Mouse (Mus musculus): ENCODE results near the gene Fam160a2.
"Not testable (repeated sequence)": the region's sequence is repeated elsewhere in the genome, so short reads cannot be mapped to it uniquely, and the experiment has no call there.

The Fam160a2 gene

DNA sequence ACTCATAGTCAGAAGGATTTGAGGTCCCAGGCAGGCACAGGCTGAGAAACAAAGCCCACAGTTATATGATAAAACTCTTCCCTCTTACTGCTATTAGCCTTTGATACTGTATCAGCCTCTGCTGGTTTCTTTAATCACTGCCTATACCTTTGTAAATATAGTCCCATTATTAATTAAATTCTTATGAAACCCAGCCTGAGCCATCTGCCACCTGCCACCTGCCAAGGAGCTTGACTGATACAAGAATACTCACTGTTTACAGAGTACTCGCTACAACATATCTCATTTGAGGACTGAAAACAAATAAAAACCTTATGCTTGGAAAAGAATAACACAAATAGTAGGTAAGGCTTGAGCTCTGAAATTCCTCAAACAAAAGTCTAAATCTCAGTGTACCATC, 5.2 kb downstream of the Fam160a2 start:
- DNase-seq (ENCODE audit: extremely low read depth, low read depth, low spot score), result no peak

DNA sequence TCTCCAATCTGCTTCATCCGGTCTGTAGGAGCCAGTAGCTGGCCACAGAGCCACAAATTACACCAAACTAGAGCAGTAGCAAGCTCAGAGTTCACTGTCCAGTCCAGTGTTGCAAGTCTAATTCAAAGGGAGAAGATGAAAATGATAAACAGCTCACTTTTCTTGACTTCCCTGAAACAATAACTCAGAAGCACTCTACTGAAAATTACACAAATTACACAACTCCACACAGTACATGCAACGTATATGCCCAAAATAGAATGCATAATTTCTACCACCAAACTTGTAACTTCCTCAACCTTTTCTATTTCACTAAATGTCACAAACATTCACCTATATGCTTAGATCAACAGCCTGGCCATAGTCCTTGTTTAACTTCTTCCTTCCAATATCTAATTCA, 9.6 kb downstream of the Fam160a2 start:
- no peak for DNase-seq (ENCODE audit: extremely low read depth, low read depth, low spot score)

DNA sequence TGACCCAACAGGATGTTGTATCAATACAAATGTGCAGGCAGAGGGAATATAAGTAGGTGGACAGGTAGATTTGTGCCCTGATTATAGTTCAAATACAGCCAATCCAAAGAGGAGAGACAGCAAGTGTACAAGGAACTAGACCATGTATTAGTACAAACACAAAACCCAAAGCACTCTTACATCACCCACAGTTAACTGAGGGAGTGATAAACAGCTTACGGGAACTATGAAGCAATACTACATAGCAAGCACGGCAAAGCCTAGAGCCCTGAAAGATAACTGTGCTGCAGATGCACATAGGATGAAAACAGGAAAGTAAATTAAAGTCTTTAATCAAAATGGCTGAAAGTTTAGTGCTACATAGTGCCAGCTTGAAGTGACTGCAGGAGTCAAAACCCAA, 12.2 kb downstream of the Fam160a2 start:
- no peak for DNase-seq (ENCODE audit: extremely low read depth, low read depth, low spot score)

DNA sequence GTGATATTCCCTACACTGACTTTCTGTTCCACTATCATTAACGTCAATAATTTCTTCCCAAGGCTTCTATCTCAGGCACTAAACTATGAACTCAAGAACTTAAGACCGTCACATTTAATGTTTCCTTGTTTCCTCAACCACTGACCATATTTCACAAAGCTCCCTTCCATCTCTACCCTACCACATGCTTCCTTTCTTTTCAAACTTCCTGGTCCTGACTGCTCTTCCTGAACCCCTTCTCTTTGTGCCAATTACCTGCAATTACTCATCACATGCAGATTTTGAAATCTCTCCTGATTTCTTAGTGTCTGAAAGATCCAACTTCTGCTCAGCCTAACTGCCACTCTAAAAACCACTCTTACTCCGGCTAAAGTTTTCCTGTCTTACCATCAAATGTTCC, 19.5 kb downstream of the Fam160a2 start:
- DNase-seq (ENCODE audit: extremely low read depth, low read depth, low spot score), result no peak

DNA sequence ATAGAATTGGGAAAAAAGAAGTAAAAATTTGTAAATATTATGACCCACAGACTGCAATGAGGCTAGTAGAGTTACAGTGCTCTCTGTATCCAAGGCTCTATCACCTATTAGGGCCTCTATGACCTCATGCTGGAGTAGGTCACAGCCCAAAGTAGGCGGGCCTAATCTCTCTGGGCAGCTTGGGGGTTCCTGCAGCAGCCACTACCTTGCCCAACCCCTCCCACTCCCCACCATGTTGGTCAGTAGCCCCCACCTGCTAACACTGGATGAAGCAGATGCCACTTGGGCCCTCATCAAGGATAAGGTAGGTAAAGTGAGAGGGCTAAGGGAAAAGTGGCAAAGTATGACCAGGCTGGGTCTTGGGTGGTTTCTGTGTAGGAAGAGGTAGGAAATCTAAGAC, 25.0 kb downstream of the Fam160a2 start, which contains the start of gene Gm5901:
Gene Gm5901 (plus strand): TSS at position 173 of the 400 bp plus-strand sequence.
- DNase-seq (ENCODE audit: extremely low read depth, low read depth, low spot score), result no peak

DNA sequence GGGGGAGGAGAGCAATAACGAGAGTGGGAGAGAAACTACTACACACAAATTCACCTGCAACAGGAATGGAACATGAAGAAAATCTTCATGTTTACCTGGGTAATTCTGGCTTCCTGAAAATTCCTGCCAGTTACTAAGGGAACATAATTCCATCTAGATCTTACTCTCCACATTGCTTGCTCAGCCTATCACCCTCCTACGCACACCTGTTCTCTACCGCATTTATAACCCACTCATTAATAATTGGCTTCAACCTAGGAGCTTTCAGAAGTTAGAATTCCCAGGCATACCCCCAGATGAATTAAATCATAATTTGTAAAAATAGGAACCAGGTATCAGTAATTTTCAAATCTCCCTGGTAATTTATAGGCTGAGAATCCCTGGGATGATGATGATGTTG, 25.9 kb downstream of the Fam160a2 start:
- no peak for DNase-seq (ENCODE audit: extremely low read depth, low read depth, low spot score)

DNA sequence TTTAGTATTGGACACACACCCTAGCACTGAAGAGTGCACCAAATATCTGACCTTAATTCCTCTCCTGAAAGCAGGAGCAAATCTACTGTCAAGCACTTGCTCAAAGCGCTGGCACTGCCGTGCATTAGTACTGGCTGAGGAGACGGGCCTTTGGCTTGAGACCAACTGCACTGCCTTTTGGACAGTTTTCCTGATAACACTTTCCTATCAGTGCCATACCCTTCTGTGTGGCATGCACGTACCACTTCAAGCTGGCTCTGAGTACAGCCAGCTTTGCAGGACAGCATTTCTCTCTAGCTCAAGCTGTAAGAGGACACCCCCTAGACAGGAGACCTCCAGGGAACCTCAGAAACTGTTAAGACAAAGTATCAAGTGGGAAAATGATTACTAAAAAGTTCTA, 26.3 kb downstream of the Fam160a2 start:
- no peak for DNase-seq (ENCODE audit: extremely low read depth, low read depth, low spot score)

DNA sequence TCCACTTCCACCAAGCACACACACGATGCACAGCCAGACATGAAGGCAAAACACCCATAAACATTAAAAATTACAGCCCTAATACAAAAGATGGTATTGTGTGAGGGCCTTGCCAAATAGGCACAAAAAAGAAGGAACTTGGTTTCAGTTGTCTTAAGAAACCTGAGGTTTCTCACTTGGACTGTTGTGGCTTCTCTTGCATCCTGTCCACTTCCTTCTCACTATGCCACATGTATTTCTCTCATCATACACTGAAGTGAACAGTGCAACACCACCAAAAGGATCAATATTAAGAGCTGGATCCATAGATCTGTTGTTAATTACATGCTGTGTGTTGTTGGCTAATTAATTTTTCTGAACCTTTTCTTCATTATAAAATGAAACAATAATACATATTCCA, 26.9 kb downstream of the Fam160a2 start:
- no peak for DNase-seq (ENCODE audit: extremely low read depth, low read depth, low spot score)

DNA sequence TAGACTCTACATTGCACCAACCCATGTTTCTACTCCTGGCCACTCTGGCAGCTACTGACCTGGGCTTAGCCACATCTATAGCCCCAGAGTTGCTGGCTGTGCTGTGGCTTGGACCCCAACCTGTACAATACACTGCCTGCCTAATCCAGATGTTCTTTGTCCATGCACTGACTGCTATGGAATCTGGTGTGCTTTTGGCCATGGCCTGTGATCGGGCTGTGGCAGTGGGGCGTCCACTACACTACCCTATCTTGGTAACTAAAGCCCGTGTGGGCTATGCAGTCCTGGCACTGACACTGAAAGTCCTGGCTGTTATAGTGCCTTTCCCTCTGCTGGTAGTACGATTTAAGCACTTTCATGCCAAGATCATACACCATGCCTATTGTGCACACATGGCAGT, 31.3 kb downstream of the Fam160a2 start:
- DNase-seq (ENCODE audit: extremely low read depth, low read depth, low spot score), result no peak

DNA sequence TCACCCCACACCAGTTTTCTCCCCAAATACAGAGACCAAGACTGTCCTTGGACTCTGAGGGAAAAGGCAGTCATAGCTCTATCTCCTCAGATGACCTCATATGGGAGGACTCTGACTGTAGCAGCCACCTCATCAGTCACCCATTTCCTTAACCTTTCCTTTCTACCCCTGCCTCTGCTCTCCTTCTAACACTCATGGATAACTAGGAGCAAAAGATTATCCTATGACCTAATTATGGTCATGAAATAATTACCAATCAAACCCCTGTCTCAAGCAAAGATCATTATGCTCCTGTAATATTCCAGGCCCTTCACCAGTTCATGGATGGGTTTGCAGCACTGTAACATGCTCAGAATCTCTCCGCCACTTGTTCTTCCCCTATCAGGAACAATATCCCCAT, 31.9 kb downstream of the Fam160a2 start, which contains the start of gene Olfr692:
Gene Olfr692 (plus strand): TSS at position 301 of the 400 bp plus-strand sequence.
- DNase-seq (ENCODE audit: extremely low read depth, low read depth, low spot score), result no peak

DNA sequence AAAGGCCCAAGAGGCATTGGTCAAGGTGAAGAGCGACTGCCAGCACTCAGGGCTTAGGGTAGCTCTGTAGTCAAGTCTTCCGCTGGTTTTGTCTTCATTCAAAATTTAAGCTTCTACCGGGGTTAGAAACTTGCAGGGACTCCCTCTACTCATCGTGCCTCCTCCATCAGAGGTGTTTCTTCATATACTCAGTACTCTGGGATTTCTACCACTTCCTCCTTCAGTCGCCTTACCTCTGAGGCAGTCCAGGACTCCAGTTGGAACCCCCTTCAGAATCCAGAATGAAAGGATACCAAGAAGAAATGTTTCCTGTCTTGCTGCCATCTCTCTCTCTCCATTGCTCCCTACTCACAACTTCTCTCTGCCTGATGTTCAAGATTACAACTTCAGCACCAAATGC, 32.6 kb downstream of the Fam160a2 start:
- no peak for DNase-seq (ENCODE audit: extremely low read depth, low read depth, low spot score)

DNA sequence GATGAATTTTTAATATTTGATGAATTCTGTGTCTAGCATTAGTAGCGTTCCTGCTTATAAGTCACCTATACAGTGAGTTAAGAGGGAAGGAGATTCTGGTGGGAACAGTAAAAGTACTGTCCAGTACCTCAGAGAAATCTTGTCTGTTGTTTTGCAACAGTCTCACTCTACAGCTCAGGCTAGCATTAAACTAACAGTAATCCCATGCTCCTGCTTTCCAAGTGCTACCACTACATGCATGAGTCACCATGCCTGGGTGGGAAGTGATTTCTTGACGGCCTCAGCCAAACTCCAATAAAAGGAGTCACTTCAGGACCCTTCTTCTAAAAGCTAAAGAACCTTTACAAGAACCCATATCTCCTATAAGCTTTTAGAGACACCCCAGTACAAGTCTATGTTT, 38.1 kb downstream of the Fam160a2 start:
- no peak for DNase-seq (ENCODE audit: extremely low read depth, low read depth, low spot score)

DNA sequence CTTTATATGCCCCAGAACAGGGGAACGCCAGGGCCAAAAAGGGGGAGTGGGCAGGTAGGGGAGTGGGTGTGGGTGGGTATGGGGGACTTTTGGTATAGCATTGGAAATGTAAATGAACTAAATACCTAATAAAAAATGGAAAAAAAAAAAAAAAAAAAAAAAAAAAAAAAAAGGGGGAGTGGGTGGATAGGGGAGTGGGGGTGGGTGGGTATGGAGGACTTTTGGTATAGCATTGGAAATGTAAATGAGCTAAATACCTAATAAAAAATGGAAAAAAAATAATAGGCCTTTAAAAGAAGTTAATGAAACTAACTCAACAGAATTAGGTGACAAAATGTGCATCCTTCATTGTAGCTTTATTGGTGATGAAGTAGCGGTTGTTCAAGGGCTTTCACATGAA, 43.4 kb downstream of the Fam160a2 start:
- not testable (repeated sequence) for DNase-seq (ENCODE audit: extremely low read depth, low read depth, low spot score)

DNA sequence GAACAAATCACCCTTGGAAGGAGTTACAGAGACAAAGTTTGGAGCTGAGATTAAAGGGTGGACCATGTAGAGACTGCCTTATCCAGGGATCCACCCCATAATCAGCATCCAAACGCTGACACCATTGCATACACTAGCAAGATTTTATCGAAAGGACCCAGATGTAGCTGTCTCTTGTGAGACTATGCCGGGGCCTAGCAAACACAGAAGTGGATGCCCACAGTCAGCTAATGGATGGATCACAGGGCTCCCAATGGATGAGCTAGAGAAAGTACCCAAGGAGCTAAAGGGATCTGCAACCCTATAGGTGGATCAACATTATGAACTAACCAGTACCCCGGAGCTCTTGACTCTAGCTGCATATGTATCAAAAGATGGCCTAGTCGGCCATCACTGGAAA, 43.8 kb downstream of the Fam160a2 start:
- not testable (repeated sequence) for DNase-seq (ENCODE audit: extremely low read depth, low read depth, low spot score)

DNA sequence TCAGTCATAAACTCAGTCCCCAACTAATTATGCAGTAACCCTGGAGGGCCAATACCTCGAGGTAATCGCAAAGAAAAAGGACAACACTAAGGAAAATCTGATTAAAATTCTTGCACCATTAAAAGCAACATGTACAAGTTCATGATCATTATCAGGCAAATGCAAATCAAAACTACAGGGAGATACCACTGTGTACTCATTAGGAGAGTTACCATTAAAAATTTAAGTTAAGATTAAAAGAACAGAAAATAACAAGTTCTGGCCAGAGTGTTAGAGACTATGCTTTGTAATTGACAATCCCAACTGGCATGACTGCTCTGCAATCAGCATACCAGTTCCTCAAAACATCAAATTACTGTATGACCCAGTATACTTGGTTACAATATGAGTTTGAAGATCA, 57.1 kb downstream of the Fam160a2 start:
- no peak for DNase-seq (ENCODE audit: extremely low read depth, low read depth, low spot score)

DNA sequence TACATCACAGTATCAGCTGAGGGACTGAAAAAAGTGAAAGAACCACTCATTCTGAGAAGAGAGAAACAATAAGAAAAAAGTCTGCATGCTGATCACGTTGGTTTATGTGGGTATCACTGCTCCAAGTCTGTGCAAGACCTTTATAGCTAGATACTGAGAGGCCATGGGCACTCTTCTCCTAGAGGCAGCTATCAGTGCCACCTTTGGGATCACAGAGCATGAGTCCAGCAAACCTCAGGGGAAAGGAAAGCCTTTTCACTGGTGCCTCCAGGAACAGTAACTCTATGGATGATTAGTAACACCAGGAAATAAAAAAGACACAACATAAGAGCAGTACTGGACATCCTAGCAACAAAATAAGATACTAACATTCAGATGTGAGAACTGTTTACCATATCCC, 57.7 kb downstream of the Fam160a2 start, which contains the start of gene Olfr691:
Gene Olfr691 (minus strand): TSS at position 101 of the 400 bp plus-strand sequence.
- DNase-seq (ENCODE audit: extremely low read depth, low read depth, low spot score), result no peak

DNA sequence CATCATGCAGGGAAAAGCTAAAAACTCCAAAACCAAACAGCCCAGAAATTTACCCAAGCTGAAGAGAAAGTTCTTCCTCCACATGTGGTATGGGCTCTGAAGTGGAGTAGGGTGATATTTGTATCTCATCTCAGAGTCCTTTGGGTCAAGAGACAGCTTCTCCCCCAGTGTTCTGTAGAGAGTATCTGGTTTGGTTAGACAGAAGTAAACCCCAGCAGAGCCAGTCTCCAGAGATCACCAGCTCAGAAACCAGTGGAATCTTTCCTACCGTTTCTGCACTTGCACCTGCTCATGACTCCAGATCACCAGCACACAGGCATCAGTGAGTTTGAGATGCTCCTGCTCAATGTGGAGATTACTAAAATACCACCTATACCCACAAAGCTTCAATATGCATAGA, 65.8 kb downstream of the Fam160a2 start, which contains the start of gene Olfr690:
Gene Olfr690 (minus strand): TSS at position 101 of the 400 bp plus-strand sequence.
- no peak for DNase-seq (ENCODE audit: extremely low read depth, low read depth, low spot score)

DNA sequence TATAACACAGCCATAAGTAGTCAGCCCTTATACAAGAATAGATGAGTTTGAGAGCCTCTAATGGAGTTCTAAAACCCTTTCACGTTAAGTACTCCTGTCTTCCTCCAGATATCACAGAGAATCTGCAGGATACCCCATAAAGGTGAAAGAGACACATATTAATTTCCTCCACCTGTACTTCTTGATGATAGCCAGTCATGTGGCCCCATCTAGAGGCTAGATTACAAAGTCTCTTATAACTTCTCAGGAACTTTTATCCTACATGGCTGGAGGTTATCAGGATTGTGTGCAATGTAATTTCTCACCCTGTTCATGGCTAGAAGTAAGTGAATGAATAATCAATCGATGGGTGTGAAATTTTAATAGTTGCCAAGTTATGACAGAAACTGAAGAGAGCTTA, 74.6 kb downstream of the Fam160a2 start:
- no peak for DNase-seq (ENCODE audit: extremely low read depth, low read depth, low spot score)

Measured in fat pad, adult 2 months (tissue).